Mouse (Mus musculus) c-Kit-positive CD71-positive TER-119-positive erythroid progenitor cells, embryonic 14.5 days (primary cell): ENCODE measurements around the gene Gpr19.

Source experiments
- DNase-seq: peaks from one replicate; pipeline ENCODE4 v3.0.0-alpha.2; 2013; ENCODE audit warnings: low spot score

Gene Gpr19

GRCm38 (mm10) chr6:134922511-134923195, 24.3 kb upstream of the Gpr19 start:
- DNase-seq = no peak

DNA sequence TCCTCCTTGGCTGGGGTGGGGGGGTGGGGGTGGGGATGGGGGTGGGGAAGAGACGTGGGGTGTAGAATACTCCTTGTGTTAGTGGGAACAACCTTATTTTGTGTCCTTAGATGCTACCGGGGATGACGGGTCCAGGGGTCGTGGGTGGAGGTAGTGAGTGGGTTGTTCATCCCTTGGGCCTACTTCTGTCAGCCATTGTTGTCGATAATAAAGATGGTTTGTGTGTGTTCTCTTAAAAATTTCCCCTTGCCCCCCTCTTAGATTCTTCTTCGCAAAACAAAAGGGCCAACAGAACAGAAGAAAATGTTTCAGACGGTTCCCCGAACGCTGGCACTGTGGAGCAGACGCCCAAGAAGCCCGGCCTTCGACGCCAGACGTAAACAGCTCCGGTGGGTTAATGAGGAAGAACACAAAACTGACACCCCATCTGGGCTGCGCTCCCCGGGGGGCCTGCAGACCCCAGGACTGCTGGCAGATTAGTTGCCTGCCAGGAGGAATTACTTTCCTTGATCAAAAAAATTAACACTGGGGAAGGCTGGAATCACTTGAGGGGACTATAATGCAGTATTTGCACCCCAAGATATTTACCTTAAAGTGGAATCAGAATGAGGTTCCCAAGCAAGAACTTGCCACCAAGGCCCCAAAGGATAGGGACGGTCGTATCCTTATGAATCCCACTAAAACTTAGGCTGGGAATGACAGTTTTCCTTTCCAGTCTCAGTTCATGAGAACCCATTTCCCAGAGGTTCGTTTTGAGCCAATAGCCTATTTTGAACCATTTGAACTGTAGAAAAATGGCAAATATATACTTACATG, 23.5 kb upstream of the Gpr19 start:
- DNase-seq = no peak

DNA sequence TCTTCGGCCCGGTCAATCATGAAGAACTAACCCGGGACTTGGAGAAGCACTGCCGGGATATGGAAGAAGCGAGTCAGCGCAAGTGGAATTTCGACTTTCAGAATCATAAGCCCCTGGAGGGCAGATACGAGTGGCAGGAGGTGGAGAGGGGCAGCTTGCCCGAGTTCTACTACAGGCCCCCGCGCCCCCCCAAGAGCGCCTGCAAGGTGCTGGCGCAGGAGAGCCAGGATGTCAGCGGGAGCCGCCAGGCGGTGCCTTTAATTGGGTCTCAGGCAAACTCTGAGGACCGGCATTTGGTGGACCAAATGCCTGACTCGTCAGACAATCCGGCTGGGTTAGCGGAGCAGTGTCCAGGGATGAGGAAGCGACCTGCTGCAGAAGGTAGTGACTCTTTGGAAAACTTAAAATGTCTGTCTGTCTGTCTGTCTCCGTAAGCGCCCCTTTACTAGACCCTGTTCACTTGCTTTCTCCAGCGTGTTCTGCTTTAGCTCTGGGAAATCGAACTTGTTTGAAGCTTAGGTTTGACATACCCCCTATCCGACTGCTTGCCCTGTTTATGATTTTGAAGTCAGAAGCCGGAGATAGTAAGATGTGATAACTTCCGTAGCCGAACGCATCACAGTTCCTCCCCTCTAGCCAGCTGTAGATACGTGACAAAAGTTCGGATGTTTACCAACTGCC, 22.8 kb upstream of the Gpr19 start:
- DNase-seq = no peak

DNA sequence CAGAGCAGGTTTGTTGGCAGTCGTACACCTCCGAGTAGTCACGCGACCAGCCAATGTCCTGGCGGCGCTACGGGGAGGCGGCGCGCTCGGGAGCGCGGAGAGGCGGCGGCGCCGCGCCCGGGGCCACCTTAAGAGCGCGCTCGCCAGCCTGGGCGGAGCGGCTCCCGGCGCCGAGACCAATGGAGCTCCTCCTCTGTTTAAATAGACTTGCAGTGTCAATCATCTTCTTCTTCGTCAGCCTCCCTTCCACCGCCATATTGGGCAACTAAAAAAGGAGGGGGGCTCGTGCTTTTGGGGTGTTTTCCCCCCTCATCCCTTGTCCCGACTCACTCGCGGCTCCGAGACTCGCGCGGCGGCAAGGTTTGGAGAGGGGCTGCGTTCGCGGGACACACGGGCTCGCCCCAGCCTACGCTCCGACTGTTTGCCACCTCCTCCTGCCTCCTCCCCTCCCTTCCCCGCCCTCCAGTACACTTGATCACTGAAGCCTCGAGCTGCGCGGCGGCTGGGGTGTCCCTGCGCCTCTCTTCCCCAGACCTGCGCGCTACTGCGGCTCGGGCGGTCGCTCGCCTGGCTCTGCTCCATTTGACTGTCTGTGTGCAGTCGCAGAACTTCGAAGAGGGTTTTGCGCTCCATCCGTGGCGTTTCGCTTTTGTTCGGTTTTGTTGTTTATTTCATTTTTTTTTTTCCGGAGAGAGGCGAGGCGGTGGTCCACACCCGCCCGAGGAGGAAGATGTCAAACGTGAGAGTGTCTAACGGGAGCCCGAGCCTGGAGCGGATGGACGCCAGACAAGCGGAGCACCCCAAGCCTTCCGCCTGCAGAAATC, 22.0 kb upstream of the Gpr19 start, which contains the start of gene Cdkn1b:
Gene Cdkn1b (plus strand): TSS at position 212 of the 824 bp plus-strand sequence.
- DNase-seq = peak; percentile 88

DNA sequence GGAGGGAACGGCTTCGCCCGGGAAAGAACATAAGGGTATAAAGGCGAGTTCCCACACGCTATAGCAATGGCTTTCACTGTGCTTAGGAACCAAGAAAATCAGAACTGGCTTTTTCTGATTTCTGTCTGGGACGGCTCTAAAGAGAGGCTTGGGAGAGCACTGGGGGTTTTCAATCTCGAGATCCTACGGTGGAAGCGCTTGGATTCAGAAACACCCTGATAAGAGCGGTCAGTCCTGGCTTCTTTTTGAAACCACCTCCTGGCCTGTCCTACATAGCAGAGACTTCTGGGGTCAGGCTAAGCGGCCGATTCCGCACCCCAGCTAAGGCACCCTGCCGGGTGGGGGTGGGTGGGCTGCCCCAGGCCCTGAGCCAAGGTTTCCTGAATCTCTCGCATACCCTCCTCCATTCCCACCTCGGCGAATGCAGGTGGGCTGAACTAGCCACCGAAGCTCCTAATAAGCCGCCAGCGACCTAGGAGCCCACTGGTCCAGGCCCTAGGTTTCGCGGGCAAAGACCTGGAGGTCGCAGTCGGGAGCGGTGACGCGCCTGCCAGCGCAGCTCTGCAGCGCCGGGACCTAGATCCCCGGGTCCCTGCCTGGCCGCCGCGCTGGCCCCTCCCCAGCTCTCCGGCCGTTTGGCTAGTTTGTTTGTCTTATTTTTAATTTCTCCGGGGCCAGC, 21.3 kb upstream of the Gpr19 start:
- no peak for DNase-seq

DNA sequence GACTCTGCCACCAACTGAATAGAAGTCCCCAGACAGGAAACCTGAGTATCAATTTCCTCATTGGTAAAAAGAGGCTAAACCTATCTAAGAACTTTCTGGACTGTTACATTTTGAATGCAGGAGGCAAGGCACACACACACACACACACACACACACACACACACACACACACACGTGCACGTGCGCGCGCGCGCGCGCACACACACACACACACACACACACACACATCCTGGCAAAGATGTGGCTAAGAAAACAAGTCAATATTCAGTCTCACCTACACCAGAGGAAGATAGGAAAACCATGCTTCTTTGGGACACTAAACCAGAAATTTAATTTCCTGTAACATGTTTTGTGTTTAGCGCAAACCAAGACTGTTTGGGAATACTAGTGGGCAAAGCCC, 20.4 kb upstream of the Gpr19 start:
- DNase-seq = no peak

DNA sequence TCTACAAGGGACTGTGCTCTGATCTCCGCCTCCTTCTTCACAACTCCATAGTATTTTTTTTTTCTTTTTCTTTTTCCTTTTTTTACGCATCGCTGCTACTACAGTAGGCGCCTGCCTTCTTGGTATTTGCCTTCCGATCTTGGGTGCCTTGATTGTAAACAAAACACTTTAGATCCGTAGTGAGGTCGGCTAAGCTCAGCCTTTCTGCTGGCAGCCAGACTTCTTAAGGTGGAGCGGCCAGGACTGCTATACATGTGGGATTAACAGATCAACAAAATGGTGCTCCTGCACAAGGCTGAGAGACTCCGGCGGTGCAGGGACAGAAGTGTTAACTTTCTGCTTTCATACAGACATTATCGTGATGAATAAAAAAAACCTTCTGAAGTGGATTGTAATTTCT, 18.7 kb upstream of the Gpr19 start:
- DNase-seq = no peak

DNA sequence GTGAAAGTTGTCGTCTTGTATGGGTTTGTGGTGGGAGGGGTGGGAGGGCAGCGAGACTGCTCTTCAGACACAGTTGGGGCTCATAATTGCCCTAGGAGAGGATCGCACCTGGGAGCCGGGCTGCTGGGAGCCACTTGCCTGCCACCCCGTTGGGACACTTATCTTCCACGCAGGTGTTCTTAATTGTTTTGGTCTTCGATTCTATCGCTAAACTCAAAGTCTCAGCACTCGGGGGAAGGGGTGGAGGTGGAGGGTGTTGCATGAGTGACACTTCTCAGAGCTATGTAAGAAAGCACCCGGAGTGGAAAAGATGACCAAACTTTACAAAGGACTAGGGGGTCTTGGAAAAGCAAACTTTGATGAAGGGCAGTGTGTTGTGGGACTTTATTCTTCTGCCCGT, 18.3 kb upstream of the Gpr19 start:
- no peak for DNase-seq

GRCm38 (mm10) chr6:134914523-134914922, 16.1 kb upstream of the Gpr19 start:
- no peak for DNase-seq

DNA sequence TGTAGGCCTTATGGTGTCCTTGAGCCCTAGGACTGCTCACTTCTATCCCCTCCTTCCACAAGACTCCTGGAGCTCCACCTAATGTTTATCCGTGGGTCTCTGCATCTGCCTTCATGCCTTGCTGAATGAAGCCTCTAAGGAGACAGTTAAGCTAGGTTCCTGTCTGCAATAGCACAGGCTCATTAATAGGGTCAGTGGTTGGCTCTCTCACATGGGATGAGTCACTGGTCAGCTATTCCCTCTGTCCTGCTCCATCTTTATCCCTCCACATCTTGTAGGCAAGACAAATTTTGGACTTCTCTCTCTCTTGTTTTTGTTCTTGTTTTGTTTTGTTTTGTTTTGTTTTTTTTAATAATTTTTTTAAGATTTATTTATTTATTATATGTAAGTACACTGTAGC, 7.4 kb upstream of the Gpr19 start:
- no peak for DNase-seq

DNA sequence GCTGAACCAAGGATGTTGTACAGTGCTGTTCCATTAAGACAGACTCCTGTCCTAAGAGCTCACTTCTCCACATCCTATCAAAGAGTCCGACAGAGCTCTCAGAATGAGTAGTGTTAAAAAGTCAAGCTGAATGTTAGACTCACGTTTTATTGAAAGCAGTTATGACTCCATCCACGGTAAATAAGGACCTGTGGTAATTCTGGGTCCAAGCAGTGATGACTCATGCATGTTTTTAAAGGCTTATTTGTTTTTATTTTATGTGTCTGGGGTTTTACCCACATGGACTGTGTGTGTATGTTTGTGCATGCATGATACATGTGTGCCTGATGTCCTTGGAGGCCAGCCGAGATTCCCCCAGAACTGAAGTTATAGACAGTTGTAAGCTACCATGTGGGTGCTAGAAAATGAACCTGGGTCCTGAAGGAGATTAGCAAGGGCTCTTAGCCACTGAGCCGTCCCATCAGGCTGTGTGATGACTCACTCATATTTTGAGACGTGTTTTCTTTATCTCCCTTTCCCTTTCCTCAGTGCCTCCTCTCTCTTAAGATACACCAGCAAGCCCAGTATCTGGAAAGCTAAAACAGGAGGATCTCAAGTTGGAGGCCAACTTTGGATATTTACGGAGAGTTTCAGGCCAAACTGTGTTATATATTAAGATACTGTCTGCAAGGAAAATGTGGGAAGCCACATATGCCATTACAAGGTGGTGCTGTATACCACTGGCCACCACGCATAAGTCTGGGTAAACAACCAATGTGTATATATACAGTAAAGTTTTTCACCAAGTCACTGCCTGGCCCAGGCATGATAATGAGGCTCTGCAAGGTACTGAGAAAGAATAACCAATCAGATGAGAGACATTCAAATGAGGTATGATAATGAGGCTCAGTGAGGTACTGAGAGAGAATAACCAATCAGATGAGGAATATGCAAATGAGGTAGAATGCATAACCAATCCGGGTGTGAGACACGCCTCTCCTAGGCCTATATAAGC, 5.8 kb upstream of the Gpr19 start:
- no peak for DNase-seq

DNA sequence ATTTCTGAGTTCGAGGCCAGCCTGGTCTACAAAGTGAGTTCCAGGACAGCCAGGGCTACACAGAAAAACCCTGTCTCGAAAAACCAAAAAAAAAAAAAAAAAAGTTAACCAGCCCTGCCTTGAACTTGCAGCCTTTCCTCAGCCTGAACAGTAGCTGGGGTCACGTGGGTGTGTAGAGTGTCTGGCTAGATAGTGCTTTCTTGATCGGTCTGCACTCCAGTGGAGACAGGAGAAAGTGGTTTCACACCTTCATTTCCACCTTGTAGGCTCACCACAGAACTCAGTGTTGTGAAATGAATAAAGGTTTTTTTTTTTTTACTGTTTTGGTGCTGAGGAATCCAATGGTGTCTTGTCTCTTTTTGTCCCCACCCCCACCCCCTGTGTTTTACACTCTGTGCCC, 5.0 kb upstream of the Gpr19 start:
- no peak for DNase-seq

DNA sequence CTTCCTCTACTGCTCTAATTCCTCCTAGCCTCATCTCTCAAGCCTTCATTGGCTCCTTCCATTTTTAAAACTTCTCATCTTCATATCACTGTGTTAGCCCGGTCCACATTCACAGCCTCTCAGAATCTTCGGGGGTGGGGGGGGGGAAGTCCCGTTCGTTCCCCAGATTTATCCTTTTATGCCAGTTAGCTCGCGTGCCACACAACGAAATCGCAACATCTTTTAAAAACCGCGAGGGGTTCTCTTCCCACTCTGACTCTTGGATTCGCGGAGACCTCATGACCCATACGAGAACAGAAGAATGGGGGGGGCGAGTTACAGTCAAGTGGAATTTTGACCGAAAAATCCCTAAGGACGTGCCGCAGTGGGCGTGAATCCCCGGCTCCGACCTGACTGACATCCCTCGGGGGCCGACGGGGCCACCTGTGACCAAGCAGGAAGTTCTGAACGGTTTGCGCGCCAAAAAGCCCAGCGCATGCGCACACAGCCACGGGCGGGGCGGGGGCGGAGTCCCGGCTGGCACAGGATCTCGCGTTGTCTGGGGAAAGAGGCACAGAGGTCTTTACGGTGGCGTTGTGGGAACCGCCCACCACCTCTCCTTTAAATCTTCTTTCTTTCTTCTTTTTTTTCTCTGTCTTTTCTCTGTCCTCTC, 809 bp downstream of the Gpr19 start:
- DNase-seq = peak; percentile 94

DNA sequence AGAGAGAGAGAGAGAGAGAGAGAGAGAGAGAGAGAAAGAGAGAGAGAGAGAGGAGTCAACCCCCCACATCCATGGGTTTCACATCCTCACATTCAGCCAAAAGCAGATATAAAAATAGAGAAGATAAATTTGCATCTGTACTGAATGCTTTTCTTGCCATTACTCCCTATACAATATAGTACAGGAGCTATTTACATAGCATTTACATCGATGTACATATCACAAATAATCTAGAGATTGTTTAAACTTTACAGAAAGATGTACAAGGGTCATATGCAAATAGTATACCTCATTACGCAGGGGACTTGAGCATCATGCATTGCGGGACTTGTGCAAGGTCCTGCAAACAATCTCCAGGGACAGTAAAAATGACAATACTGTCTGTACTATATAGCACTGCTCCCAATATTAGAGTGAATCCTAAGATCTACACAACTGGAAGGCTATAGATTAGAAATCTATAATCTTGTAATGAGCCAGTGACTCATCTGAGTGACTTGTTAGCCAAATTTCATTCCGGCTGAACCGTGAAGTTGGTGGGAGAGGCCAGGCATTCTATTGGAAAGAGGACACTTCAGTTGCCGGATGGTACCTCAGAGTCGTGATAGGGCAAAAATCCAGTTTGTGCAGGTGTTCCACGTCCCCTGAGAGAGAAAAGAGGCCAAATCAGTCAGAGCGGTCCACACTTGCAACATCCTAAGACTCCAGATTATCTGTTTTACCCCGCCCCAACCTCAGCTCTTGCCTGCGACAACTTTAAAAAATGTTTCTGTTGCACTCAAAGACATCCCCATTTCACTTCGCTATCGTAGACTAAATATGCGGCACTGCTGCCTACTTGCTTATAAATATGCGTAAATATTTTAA, 1.6 kb downstream of the Gpr19 start:
- DNase-seq = no peak

DNA sequence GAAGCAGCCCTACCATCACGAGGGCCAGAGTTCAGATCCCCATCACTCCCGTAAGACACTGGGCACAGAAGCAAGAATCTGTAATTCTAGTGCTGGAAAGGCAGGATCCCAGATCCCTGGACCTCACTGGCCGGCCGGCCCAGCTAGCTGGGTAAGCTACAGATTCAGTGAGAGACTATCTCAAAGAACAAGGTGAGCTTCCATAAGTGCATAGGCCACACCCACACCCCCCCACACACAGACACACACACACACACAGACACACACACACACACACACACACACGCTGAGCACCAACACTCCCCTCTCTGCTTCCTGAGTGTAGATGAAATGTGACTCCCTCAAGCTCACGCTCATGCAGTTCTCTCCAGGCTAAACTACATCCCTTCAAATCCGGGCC, 7.9 kb downstream of the Gpr19 start:
- no peak for DNase-seq

DNA sequence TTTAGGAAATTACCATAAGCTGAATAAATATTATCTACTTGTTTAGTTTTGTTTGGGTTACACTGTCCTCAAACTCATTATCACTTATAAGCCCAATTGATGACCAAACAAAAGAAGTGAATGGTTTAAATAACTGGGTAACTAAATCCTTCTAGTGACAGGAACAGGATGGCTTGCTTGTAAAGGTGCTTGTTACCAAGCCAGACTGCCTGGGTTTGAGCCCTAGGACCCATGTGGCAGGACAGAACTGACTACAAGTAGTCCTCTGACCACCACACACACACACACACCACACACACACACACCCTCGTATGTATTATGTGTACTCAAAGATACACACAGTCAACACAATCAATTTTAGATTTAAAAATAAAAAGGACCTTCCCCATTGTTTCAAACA, 8.6 kb downstream of the Gpr19 start:
- DNase-seq = no peak

DNA sequence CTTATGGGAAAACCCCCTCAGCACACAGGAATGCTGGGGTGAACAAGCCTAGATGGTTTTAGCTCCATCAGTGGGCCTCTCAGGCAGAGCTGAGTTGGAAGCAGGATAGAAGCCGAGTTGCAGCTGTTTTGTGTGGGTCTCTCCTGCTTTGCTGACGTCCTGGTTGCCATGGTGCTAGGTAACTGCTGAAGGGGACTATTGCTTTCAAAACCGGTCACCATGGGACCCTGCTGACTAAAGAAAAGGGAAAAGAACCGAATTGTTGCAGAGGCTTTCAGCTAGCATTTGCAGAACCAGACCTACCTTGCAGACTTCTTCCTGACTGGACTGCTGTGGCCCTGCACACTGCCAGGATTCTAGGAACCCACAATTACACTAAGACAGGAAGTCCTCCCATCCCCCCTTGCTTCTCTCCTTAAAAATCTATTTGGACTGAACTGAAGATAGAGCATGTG, 9.8 kb downstream of the Gpr19 start:
- DNase-seq = no peak

GRCm38 (mm10) chr6:134887711-134888449, 10.5 kb downstream of the Gpr19 start:
- DNase-seq = no peak
